Mouse (Mus musculus) stomach, postnatal 0 days (tissue): ENCODE measurements around the gene Kremen1. TPM values are rescaled to one million over a fixed set of nuclear protein-coding genes. Genes with fewer than 3 reads are reported as not detected.
A peak's percentile ranks its signal among the peaks of the same experiment; 100 is the strongest.

Experiments
- ATAC-seq: fragments of 200-750 bp; cut with Nextera tagmentation; 2 replicates; pipeline ENCODE4 v1.8.0; 2017; ENCODE audit not compliant: low FRiP score, low TSS enrichment
- DNase-seq: peaks from one replicate; pipeline ENCODE4 v3.0.0-alpha.2; 2016; ENCODE audit warnings: low spot score
- H3K27ac ChIP-seq: fragments of 300-500 bp; sonication (generic); replicated peaks from 2 replicates; pipeline ENCODE4 v1.5.1; 2014; ENCODE audit warnings: mild to moderate bottlenecking, control low read depth
- H3K27me3 ChIP-seq: fragments of 300-500 bp; sonication (generic); 2 replicates; pipeline ENCODE4 v1.6.1; 2014; ENCODE audit warnings: low read length; ENCODE audit not compliant: control insufficient read depth, insufficient read depth
- H3K36me3 ChIP-seq: fragments of 300-500 bp; sonication (generic); 2 replicates; pipeline ENCODE4 v1.6.1; 2014; ENCODE audit warnings: low read length, mixed read lengths; ENCODE audit not compliant: control insufficient read depth, insufficient read depth
- H3K4me1 ChIP-seq: fragments of 300-500 bp; sonication (generic); replicated peaks from 2 replicates; pipeline ENCODE4 v1.6.1; 2014; ENCODE audit warnings: antibody characterized with exemption; ENCODE audit not compliant: control insufficient read depth, insufficient read depth
- H3K4me2 ChIP-seq: fragments of 300-500 bp; sonication (generic); replicated peaks from 2 replicates; pipeline ENCODE4 v1.6.1; 2014; ENCODE audit warnings: low read depth, mild to moderate bottlenecking, control low read depth, moderate library complexity
- H3K4me3 ChIP-seq: fragments of 300-500 bp; sonication (generic); 2 replicates; pipeline ENCODE4 v1.5.1; 2014; ENCODE audit warnings: low read depth, low read length, control low read depth
- H3K9ac ChIP-seq: fragments of 300-500 bp; sonication (generic); 2 replicates; pipeline ENCODE4 v1.6.1; 2014; ENCODE audit warnings: mild to moderate bottlenecking, low read length, control low read depth, mixed read lengths
- H3K9me3 ChIP-seq: fragments of 300-500 bp; sonication (generic); 2 replicates; pipeline ENCODE4 v1.6.1; 2016; ENCODE audit warnings: low read length; ENCODE audit not compliant: control insufficient read depth
- CTCF ChIP-seq: IDR thresholded peaks from 2 replicates; pipeline ENCODE4 v1.5.1; 2016; ENCODE audit warnings: antibody characterized with exemption, low read depth, mild to moderate bottlenecking, moderate library complexity
- EP300 ChIP-seq: optimal IDR thresholded peaks from 2 replicates; pipeline ENCODE3; 2016; ENCODE audit warnings: antibody characterized with exemption
- WGBS: fragments of 180-500 bp; shearing (Covaris S2); extraction: QIAGEN DNeasy Blood & Tissue Kit; methylation state at CpG from one replicate; pipeline ENCODE4 v1.1.7; 2014; 5-methylcytosine and 5-hydroxymethylcytosine counted together
- polyA plus RNA-seq: library from polyadenylated mRNA; unstranded; fragments of >200 nt; fragmentation: Nextera tagmentation; extraction: Ambion mirVana; gene quantifications from 2 replicates; pipeline ENCODE4 v1.2.1, GENCODE M21; 2015

The Kremen1 gene
- polyA plus RNA-seq, 1 experiment from 2014 or later: 12.7 TPM

GRCm38 (mm10) chr11:5260942-5261459 is 357 bp downstream of the Kremen1 start:
- Histone ChIP-seq H3K27ac (peak overlapping the region; percentile 84), H3K4me2 (peak overlapping the region; percentile 75), H3K9me3 (no peaks in the 10 kb centered on the region), H3K27me3 (no peaks in the 10 kb centered on the region), H3K4me3 (peak overlapping the region; percentile 67), H3K4me1 (no peaks in the 10 kb centered on the region; the same call in 1 of the 2 replicates), H3K36me3 (no peaks in the 10 kb centered on the region; the same call in 1 of the 2 replicates), H3K9ac (peak overlapping the region; percentile 75)
- peak; percentile 63 for DNase-seq
- ATAC-seq: peak; percentile 28
- WGBS: under 1% methylated on average over 34 of the region's 42 CpGs
- TF ChIP-seq CTCF (no peak), EP300 (no peak)

GRCm38 (mm10) chr11:5259944-5260598 is 1.3 kb downstream of the Kremen1 start:
- TF ChIP-seq CTCF (no peak), EP300 (no peak)
- Histone ChIP-seq H3K9me3 (no peaks in the 10 kb centered on the region), H3K4me2 (peak overlapping the region; percentile 75), H3K27ac (peak overlapping the region; percentile 84), H3K27me3 (no peaks in the 10 kb centered on the region), H3K4me3 (peak overlapping the region; percentile 67), H3K9ac (peak overlapping the region; percentile 51; the same call in 1 of the 2 replicates), H3K36me3 (no peaks in the 10 kb centered on the region; the same call in 1 of the 2 replicates), H3K4me1 (no peaks in the 10 kb centered on the region; the same call in 1 of the 2 replicates)
- WGBS: 28% methylated on average over 10 of the region's 10 CpGs
- ATAC-seq: no peak
- peak; percentile 33 for DNase-seq

GRCm38 (mm10) chr11:5258036-5258435 is 3.3 kb downstream of the Kremen1 start:
- 91% methylated on average over 6 of the region's 6 CpGs for WGBS
- DNase-seq (no peak), ATAC-seq (no peak)
- no peak overlapping the region for H3K4me3 ChIP-seq
- H3K27ac ChIP-seq: no peak overlapping the region
- H3K36me3 ChIP-seq: no peaks in the 10 kb centered on the region; the same call in 1 of the 2 replicates
- H3K4me2 ChIP-seq: no peak overlapping the region
- no peaks in the 10 kb centered on the region for H3K27me3 ChIP-seq
- TF ChIP-seq EP300 (no peak), CTCF (no peak)
- peaks cover 3% of the 10 kb centered on the region for H3K4me1 ChIP-seq
- no peaks in the 10 kb centered on the region for H3K9me3 ChIP-seq
- H3K9ac ChIP-seq: no peak overlapping the region

GRCm38 (mm10) chr11:5257151-5257862 is 4.1 kb downstream of the Kremen1 start:
- Histone ChIP-seq H3K4me1 (peaks cover 3% of the 10 kb centered on the region), H3K36me3 (no peaks in the 10 kb centered on the region; the same call in 1 of the 2 replicates), H3K9me3 (no peaks in the 10 kb centered on the region), H3K4me2 (no peak overlapping the region), H3K4me3 (no peak overlapping the region), H3K27ac (peak overlapping the region; percentile 77), H3K27me3 (no peaks in the 10 kb centered on the region), H3K9ac (no peak overlapping the region)
- 73% methylated on average over 13 of the region's 13 CpGs for WGBS
- ATAC-seq: no peak
- no peak for DNase-seq
- TF ChIP-seq EP300 (no peak), CTCF (peak; percentile 38)

- peaks cover 3% of the 10 kb centered on the region for H3K4me1 ChIP-seq
- H3K4me3 ChIP-seq: no peak overlapping the region
- 60% methylated on average over 9 of the region's 9 CpGs for WGBS
- no peak overlapping the region for H3K9ac ChIP-seq
- no peak for TF ChIP-seq CTCF
- no peak for TF ChIP-seq EP300
- no peaks in the 10 kb centered on the region for H3K27me3 ChIP-seq
- no peak for DNase-seq
- H3K4me2 ChIP-seq: no peak overlapping the region
- no peaks in the 10 kb centered on the region for H3K9me3 ChIP-seq
- H3K27ac ChIP-seq: peak overlapping the region; percentile 35; the same call in 1 of the 2 replicates
- ATAC-seq: no peak; the same call in 1 of the 2 replicates
- no peaks in the 10 kb centered on the region; the same call in 1 of the 2 replicates for H3K36me3 ChIP-seq
Observed at GRCm38 (mm10) chr11:5255509-5256014, 5.8 kb downstream of the Kremen1 start.
